Mouse (Mus musculus): ENCODE results near the gene Mamstr.

Gene Mamstr

DNA sequence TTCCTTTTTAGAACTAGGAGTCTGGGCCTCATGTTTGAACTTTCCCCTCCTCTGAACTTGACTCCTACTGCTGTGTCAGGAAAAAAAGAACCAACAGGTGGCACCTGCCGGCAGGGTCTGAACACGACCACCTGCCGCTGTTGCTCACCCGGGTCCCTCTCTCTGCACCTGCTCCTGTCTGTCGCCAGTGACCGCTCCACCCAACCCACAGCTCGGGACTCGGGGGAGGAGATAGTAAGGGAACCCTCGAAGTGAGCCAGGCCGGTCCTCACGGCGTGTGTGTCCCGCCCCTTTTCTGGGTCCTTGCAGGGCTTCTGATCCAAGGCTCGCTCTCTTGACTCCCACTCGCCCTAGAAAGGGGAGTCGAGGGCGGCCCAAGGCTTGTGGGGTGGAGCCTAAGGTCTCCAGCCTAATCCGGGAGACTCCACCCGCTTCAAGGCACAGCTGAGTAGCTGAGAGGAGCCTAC is at the start of gene Mamstr:
Gene Mamstr, plus strand, starts transcription at position 417 of the 467 bp plus-strand sequence.
- DNase-seq (ENCODE audit: low read depth, low spot score), result peak; percentile 50

DNA sequence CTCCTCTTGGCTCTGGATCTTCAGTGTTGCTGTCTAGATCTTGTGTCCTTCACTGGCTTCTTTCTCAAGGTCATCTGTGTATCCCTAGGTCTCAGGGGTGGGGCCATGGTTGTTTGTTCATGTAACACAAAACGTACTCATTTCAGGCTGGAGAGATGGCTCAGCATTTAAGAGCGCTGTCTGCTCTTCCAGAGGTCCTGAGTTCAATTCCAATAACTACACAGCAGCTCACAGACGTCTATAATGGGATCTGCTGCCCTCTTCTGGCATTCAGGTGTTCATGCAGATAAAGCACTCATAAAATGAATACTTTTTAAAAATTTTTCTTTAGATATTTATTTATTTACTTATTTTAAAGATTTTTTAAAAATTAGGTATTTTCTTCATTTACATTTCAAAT is 48.9 kb upstream of the Mamstr start:
- DNase-seq (ENCODE audit: low read depth, low spot score), result no peak

DNA sequence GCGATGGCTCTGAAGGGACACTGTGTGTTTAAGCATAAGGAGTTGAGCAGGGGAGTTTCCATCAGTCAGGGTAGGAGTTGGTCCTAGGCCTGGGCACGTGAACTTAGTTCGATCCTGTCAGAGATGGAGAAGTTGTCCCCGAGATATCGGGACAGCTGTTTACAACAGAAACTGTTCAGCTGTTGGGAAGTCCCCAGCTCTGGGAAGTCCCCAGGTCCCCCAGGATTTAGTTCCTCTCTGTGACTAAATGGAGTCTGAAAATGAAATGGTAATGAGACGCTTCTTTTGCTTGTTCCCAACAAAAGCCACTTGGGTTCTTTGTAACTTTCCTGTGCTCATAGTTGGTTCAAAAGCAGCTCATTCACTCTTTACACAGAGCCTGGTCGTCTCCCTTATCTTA is 47.9 kb upstream of the Mamstr start:
- no peak for DNase-seq (ENCODE audit: low read depth, low spot score)

DNA sequence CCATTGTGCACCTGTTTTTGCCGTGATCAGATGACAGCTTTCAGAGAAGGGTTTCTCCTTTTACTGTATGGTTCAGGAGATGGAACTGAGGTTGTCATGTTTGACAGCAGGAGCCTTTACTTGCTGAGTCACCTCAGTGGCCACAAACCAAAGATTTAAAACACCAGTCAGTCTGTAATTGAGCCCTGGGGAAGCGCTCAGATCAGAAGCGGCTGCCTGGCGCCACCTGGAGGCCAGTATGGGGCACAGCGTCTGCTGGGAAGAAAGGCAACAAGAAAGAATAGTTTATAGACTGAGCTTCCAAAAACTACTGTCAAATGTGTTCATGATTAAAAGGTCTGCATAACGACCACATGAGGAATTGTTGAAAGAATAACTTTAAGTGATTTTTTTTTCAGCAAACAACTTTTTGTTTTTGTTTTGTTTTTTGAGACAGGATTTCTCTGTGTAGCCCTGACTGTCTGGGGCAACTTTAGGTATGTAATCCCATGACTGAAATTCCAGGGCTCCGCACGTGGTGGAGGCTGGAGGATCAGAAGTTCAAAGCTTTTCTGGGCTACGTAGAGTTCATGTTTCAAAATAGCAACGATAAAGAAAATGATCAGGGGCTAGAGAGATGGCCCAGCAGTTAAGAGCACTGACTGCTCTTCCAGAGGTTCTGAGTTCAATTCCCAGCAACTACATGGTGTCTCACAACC is 46.5 kb upstream of the Mamstr start:
- DNase-seq (ENCODE audit: low read depth, low spot score), result peak; percentile 79

DNA sequence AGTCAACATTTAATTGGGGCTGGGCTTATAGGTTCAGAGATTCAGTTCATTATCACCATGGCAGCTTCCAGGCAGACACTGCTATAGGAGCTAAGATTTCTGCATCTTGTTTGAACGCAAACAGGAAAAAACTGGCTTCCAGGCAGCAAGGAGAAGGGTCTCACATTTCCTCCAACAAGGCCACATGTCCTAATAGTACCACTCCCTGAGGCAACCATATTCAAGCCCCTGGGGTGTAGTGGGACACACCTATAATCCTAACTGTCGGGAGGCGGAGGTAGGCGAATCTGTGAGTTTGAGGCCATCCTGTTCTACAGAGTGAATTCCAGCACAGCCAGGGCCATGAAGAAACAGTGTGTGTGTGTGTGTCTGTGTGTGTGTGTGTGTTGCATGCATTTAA is 44.6 kb upstream of the Mamstr start:
- DNase-seq (ENCODE audit: low read depth, low spot score), result no peak

DNA sequence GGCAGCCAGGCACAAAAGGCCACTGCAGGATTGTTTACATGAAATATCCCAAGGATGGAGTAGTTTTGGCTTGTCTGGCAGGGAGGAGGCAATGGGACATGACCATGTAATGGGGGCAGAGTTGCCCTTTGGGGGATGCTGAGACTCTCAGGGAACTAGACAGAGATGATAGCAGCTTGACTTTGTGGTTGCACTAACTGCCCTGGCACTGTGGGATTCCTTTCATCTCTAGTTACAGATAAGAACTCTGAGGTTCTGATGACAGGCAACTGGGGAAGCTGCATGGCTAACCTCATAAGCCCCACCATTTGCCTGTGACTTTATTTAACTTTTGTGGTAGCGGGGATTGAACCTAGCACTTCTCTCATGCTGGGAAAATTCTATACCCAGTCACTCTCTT is 43.7 kb upstream of the Mamstr start:
- no peak for DNase-seq (ENCODE audit: low read depth, low spot score)

DNA sequence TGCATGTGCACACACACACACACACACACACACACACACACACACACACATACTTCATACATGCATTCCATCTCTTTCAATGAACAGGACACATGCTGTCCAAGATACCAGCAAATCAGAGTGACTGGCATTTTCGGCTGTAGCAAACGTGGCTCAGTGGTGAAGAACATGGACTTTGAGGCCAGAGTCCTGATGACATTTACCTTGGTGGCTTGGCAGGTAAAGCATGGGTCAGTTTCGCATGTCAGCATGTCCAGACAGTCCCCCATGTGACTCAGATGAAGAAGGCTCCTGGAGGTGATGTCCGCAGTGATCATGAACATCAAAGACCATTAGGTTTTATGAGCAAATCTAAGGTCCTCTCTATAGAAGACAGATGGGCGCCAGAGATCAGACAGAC is 42.8 kb upstream of the Mamstr start:
- DNase-seq (ENCODE audit: low read depth, low spot score), result no peak

DNA sequence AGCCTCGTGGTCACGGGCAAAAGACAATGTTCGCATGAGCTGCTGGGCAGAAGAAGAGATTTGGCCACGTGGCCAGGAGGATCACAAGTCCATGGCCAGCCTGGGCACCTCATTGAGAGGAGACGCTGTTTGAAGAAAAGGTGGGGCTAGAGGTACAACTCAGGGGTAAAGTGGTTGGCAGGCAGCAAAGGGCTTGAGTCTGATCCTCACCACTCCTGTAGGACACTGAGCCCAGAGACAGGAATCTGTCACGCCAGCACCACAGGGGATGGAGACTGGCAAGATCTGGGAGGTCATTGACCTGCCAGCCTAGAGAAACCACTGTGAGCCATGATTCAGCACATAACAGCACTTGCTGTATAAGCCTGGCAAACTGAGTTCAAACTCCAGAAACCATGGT is 42.2 kb upstream of the Mamstr start:
- no peak for DNase-seq (ENCODE audit: low read depth, low spot score)

DNA sequence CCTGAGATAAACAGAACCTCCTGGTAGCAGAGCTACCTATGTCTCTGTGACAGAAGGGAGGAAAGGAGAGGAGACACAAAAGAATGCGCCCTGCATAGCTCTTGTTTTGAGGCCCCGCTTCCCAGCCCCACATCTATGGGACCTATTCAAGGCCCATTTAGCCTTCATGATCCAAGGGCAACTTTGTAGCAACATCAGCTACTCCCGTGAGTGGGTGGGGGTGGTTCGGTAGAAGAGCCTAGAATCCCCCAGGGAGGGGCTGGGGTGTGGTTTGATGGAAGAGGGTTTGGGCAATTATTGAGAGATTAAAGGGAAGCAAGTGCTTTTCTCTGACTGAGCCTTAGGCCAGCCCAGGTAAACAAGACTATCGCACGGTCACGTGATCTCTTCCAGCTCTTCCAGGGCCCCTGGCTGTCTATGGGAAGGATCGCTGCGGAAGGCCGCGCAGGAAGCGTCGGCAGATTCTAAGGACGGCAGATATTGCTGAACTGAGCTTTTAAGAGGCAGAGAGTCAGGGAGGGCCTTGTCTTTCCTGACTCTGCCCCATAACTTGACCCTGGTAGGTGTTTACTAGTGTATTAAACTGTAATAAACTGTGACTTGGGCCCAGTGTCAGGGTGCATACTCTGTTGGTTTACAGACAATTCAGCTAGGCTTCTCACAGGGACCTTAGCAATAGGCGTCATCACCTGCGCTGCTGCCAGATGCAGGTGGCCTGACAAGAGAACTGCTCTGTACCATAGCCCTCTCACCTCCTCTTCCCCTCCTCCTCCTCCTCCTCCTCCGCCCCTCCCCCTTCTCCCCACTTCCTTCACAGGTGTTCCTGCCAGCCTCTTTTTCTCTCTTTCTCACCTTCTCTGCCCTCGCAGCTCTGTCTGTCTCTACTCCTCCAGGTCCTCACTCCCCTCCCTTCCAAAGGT is 40.6 kb upstream of the Mamstr start:
- DNase-seq (ENCODE audit: low read depth, low spot score), result no peak

DNA sequence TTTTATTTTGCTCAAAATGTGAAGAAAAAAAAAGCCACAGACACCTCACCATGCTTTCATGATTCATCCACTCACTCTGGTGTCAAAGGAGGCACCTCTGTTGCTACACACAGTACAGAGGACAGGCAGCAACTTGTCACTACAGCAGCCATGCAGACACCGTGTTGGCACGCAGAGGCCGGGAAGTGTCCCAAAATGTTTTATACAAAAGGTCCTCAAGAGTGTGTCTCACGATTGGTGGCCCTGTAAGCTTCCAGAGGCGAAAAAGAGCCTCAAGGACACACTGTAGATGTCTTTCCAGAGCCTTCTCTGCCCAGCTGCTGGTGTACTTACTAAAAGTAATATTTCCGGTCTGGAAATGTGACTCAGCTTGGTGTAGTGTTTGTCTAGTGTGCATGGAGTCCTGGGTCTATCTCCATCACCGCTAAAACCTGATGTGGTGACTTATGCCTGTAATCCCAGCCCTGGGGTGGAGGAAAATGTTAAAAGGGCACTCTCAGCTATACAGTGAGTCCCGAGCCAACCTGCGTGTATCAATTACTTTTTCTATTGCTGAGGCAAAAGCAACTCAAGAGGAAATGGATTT is 34.0 kb upstream of the Mamstr start:
- no peak for DNase-seq (ENCODE audit: low read depth, low spot score)

DNA sequence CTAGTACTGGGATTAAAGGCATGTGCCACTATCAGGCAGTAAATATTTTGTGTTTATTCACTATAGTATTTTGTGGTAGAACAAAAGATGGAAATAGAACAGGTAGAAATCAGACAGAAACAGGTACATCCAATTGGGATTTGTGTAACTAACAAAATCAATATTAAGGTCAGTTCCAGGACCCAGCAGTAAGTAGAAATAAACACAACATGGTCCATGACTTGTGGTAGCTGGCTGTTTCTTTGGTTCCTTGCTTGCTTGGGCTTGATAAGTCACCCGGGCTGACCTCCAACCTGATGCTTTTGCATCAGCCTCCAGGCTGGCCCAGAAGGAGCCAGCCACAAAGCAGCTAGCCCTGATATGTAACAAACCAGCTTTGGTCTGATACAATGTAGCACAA is 30.3 kb upstream of the Mamstr start:
- DNase-seq (ENCODE audit: low read depth, low spot score), result no peak

DNA sequence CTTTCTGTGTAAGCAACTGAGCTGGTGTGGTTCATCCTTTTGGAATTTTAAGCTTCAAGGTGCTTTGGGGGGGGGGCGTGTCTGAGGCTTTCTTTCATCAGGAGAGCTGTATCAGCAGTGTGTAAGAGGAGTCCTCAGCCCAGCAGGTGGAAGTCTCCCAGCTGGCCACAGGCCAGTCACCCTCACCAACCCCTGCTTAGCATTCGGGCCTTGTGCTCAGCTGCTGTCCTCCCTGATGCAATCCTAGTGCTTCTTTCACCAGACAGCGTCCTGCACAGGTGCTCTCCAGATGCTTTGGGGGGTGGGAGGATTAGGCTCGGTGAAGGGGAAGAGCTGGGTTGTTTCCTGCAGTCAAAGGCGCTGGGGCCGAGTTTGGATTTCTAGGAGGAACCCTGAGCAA is 23.5 kb upstream of the Mamstr start:
- DNase-seq (ENCODE audit: low read depth, low spot score), result peak; percentile 61

DNA sequence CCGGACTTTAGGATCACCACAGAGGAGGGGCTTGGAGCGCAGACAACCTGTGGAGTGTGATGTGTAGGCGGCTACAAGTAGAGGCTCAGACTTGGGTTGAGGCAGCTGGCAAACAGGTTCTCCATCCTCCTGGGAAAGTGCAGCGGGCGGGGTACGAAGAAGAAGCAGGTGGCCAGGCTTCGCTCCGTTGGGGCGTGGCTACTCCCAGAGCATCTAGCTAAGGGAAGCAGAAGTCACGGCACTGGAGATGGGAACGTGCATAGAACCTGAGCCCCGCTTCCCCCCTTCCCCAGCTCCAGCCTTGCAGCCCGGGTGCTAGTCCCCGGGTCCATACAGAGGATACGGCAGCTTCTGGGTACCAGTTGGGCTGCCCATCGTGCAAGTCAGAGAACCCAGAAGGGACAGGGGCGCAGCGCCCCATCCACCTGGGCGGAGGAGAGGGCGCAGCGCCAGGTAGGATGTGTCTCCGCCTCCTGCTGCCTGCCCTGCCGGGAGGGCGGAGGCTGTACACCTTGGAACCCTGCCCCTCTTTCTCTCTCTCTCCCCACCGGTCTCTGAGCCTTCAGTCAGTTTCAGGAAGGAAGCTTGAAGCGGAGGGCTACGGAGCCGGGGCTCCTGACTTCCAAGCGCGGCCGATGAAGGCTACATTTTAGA is 22.6 kb upstream of the Mamstr start, which contains the start of gene Fut1:
Gene Fut1, plus strand, starts transcription at position 248 of the 654 bp plus-strand sequence.
- peak; percentile 30 for DNase-seq (ENCODE audit: low read depth, low spot score)

DNA sequence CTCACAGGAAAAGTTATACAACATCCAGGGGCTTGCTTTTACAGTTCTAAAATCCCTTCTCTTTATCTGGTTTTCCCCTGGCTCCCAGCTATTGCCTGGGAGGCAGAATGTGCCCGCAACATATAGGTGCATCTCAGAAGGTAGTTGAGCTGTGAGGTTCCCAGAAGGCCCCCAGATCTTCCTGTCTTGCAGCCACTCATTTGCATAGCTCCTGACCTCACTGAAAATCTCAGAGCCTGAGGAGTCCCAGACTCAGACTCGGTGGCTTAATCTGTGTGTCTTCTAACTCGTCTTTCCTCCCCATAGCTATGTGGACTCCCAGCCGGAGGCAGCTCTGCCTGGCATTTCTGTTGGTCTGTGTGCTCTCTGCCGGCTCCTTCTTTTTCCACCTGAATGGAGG is 21.5 kb upstream of the Mamstr start:
- DNase-seq (ENCODE audit: low read depth, low spot score), result no peak

DNA sequence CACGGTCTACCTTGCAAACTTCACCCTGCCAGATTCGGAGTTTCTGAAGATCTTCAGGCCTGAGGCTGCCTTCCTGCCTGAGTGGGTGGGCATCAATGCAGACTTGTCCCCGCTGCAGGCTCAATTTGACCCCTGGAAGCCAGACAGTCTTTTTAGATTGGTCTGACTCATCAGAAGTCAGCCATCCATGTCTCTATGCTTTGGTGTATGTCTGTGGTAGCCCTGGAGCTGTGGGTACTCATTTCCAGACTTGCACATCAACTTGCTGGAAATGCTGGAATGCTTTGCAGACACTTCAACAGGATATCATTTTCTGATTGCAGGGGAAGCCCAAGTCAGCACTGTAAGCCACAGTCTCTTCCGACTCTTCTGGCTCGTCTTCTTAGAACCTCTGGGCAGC is 20.2 kb upstream of the Mamstr start:
- no peak for DNase-seq (ENCODE audit: low read depth, low spot score)

DNA sequence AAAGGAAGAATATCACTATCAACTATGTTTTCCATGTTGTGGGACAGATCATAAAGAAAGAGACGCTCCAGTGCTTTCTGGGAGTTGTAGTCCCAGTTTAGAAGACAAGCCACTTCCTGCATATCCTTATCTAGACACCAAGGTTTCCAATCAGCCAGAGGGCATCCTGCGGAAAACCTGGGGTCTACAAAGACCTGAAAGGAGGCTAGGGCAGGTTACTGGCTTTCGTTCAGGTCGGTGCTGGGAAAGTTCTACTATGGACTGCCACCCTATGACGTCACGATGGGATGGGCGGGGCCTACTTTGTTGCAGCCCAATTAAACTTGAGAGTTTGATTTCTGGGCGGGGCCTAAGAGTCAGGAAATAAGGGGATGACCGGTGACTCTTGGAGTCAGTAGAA is 18.3 kb upstream of the Mamstr start, which contains the start of gene Izumo1:
Gene Izumo1, plus strand, starts transcription at position 369 of the 400 bp plus-strand sequence.
- no peak for DNase-seq (ENCODE audit: low read depth, low spot score)

DNA sequence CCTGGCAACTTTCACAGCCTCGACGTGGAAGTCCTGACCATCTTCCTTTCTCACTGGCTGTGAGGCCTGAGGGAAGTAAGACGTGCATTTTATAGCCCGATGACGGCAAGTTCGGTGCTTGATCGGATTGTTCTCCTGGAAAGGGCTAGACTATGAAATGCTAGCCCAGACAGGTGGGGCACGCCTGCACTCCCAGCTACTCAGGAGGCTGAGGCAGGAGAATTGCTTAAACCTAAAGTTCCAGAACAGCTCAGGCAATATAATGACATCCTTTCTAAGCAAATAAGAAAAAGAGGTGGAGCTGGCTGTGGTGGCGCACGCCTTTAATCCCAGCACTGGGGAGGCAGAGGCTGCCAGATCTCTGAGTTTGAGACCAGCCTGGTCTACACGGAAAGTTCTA is 16.3 kb upstream of the Mamstr start:
- no peak for DNase-seq (ENCODE audit: low read depth, low spot score)

DNA sequence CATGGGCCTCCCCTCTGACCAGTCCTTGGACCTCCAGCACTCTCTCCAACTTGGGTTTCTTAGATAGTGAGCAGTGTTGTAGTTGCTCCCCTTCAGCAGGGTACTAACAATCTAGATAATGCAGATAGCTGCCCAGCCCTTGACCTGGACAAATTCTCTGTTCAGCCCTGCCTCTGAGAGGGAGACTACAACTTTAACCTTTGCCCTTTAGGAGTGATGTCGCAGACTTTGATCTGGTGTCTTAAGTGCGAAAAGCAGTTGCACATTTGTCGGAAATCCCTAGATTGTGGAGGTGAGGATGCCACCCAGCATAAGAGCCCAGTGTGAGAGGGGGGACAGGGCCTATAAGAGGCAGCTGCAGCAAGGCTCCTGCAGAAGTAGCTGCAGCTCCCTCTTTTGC is 15.1 kb upstream of the Mamstr start:
- no peak for DNase-seq (ENCODE audit: low read depth, low spot score)

DNA sequence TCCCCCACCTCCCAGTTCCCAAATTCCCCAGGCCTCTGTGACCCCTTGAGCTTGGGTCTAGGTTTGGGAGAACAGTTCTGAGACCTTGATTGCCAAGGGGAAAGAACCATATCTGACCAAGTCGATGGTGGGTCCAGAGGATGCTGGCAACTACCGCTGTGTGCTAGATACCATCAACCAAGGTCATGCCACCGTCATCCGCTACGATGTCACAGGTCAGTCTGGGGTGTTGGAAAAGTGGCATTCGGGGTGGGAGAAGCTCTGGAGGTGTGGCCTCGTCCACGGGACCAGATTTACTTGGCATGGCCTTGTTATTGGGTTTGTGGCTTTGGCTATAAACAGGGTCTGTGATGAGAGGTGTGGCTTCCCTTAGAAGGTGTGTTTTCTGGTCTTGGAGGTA is 14.3 kb upstream of the Mamstr start:
- no peak for DNase-seq (ENCODE audit: low read depth, low spot score)

DNA sequence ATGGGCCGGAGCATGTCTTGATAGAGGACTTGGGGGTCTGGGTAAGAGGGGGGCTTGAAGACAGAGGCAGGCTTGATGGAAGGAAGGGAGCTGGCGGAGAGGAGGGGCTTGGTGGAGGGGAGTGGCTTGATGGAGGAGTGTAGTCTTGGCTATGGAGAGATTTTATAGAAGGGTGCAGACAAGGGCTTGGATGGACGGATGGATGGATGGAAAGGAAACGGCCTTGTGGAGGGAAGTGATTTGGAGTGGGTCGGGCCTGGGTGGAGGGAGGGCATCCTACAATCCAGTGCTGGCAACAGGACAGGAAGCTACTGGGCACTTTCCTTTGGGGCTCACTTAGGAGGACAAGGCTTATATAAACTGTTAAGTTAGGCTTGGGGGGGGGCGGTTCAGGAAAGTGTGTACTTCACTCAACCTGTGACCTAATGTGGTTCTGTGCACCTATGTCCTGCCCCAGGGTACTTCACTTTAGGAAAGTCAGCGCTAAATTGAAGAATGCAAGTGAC is 13.2 kb upstream of the Mamstr start:
- no peak for DNase-seq (ENCODE audit: low read depth, low spot score)

DNA sequence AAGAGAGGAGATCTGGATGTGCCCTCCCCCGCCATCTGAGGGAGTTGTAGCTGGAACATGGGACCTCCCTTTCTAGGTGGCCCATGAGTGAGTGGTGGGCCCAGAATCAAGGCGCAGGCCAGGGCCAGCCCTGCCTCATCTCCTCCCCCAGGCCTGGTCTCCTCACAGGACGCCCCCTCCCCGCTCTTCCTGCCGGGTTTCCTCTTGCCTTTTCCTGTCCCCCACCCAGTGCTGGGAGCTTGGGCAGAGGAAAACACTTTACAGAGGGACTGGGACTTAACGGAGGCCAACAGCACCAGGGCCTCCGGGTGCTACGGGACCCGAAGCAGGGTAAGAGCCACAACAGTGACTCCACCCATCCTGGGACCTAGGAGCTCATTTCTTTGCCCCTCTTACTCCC is 12.5 kb upstream of the Mamstr start, which contains the start of gene Rasip1:
Gene Rasip1, plus strand, starts transcription at position 228 of the 400 bp plus-strand sequence.
- no peak for DNase-seq (ENCODE audit: low read depth, low spot score)
